Mouse (Mus musculus) ES-Bruce4 (cell line): ENCODE data around the gene Stk32b.

Experiments used
- CTCF ChIP-seq: IDR thresholded peaks from one replicate; pipeline ENCODE4 v1.8.1; 2011; ENCODE audit warnings: low read depth, low read length
- POLR2A ChIP-seq: IDR thresholded peaks from one replicate; pipeline ENCODE4 v1.8.1; 2011; ENCODE audit warnings: low read length; ENCODE audit not compliant: insufficient read depth

DNA sequence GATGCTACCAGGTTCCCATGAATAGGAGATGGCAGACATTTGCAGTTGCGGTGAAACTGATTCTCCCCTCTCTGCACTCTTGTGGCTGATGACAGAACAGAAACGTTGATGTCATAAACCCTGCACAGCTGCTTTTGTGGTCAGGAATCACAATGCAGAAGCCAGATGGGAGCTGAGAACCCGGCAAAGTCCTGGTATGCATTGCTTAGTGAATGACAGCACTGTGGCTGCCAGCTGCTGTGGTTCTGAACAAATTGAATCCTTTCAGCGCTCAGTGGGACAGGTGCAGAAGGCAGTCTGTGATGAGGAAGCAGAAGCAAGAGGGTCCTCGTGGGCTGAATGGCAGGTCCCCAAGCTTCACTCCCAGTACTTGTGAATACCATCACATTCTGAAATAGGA, 247.9 kb downstream of the Stk32b start:
- TF ChIP-seq CTCF (no peak), POLR2A (no peak)
